ENCODE assay signal across 25 mouse cellular contexts in the genomic region with DNA sequence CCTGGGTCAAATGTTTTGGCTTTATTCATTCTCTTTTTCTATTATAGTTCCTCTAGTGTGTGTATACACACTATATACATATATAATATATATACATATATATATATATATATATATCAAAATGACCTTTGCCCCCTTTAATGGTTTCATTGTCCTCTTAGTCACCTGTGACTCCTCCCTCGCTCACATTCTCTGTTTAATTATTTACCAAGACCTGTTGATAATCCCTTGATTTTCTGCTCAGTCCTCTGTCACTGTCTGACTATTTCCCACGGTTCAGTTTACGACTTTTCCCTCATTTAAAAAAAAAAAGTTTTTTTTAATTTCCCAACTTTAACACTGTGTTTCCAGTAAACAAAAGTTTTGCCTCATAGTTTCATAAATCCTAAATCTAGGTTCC. TPM values are rescaled to one million over a fixed set of nuclear protein-coding genes. Genes with fewer than 3 reads are reported as not detected.
DNase-seq lines count a peak whose midpoint lies in the region; ATAC-seq and TF ChIP-seq lines count a peak whose summit lies in the region.
"Had no signal": no experiment of that assay in that cellular context is flagged by ENCODE, and none has a peak within 500 bp of the region (broad histone marks: within the 10 kb centered on the region; RNA-seq: fewer than 3 reads in every experiment).

No protein-coding gene starts in this region.

- no peak for ATAC-seq in hindbrain, embryonic 15.5 days (ENCODE audit: low FRiP score, low read depth)
- no peak for ATAC-seq in hindbrain, embryonic 11.5 days (ENCODE audit: low FRiP score)
- no peak for ATAC-seq in liver, postnatal 0 days
- peak; percentile 43 for ATAC-seq in intestine, embryonic 16.5 days
- no peak for ATAC-seq in stomach, embryonic 16.5 days (ENCODE audit: insufficient read depth, low FRiP score)
- ATAC-seq: activated CD4-positive, CD25-positive, alpha-beta regulatory T cell, adult 4 months; forebrain, postnatal 0 days; midbrain, embryonic 15.5 days had no signal

- no peak for TF ChIP-seq CTCF in liver, postnatal 0 days (IDR thresholded peaks at IDR 0.05; ENCODE audit: low read depth)

- no peaks in the 10 kb centered on the region for H3K36me3 ChIP-seq in hindbrain, embryonic 15.5 days
- no peaks in the 10 kb centered on the region for H3K36me3 ChIP-seq in hindbrain, embryonic 11.5 days (ENCODE audit: control insufficient read depth, insufficient read depth, low read length)
- H3K36me3 ChIP-seq in liver, postnatal 0 days (replicated peaks; ENCODE audit: insufficient read depth, low read length) = no peaks in the 10 kb centered on the region
- H3K36me3 ChIP-seq in intestine, embryonic 16.5 days (ENCODE audit: control insufficient read depth, insufficient read depth, low read length) = no peaks in the 10 kb centered on the region
- H3K36me3 ChIP-seq in stomach, embryonic 16.5 days (ENCODE audit: control insufficient read depth, insufficient read depth, low read length) = no peaks in the 10 kb centered on the region
- H3K36me3 ChIP-seq: embryonic facial prominence, embryonic 15.5 days; forebrain, embryonic 12.5 days; heart, embryonic 13.5 days; liver, embryonic 15.5 days; lung, embryonic 15.5 days; midbrain, embryonic 10.5 days; midbrain, embryonic 15.5 days; neural tube, embryonic 12.5 days had no signal

- DNase-seq in hindbrain, embryonic 11.5 days (ENCODE audit: low spot score) = no peak
- no peak for DNase-seq in liver, postnatal 0 days
- no peak for DNase-seq in liver
- DNase-seq in B cell, adult 2 months = no peak
- DNase-seq: gastrocnemius, postnatal 10 days; right cerebral cortex, postnatal 14 days; thymus, adult 2 months; thymus, postnatal 36 days had no signal

- no peaks in the 10 kb centered on the region for H3K27me3 ChIP-seq in hindbrain, embryonic 15.5 days
- H3K27me3 ChIP-seq in hindbrain, embryonic 11.5 days (ENCODE audit: control insufficient read depth, insufficient read depth, low read length) = no peaks in the 10 kb centered on the region
- H3K27me3 ChIP-seq in liver, postnatal 0 days (ENCODE audit: insufficient read depth, low read length) = peaks cover 6% of the 10 kb centered on the region; the same call in 1 of the 2 replicates
- H3K27me3 ChIP-seq in intestine, embryonic 16.5 days (replicated peaks; ENCODE audit: control insufficient read depth, insufficient read depth, low read length) = no peaks in the 10 kb centered on the region
- no peaks in the 10 kb centered on the region for H3K27me3 ChIP-seq in stomach, embryonic 16.5 days (ENCODE audit: control insufficient read depth, insufficient read depth, low read length)
- H3K27me3 ChIP-seq: embryonic facial prominence, embryonic 15.5 days; forebrain, embryonic 12.5 days; heart, embryonic 13.5 days; lung, embryonic 15.5 days; midbrain, embryonic 15.5 days; neural tube, embryonic 12.5 days had no signal

- no peaks in the 10 kb centered on the region for H3K9me3 ChIP-seq in hindbrain, embryonic 15.5 days
- H3K9me3 ChIP-seq in hindbrain, embryonic 11.5 days (ENCODE audit: control insufficient read depth, low read length) = no peaks in the 10 kb centered on the region
- no peaks in the 10 kb centered on the region for H3K9me3 ChIP-seq in liver, postnatal 0 days (ENCODE audit: low read length)
- no peaks in the 10 kb centered on the region for H3K9me3 ChIP-seq in intestine, embryonic 16.5 days (ENCODE audit: control insufficient read depth, low read length)
- no peaks in the 10 kb centered on the region for H3K9me3 ChIP-seq in stomach, embryonic 16.5 days (replicated peaks; ENCODE audit: control insufficient read depth, low read length)
- H3K9me3 ChIP-seq: embryonic facial prominence, embryonic 15.5 days; forebrain, embryonic 12.5 days; heart, embryonic 13.5 days; liver, embryonic 15.5 days; lung, embryonic 15.5 days; midbrain, embryonic 10.5 days; midbrain, embryonic 15.5 days; neural tube, embryonic 12.5 days had no signal

- no peak for TF ChIP-seq EP300 in liver, postnatal 0 days (IDR thresholded peaks at IDR 0.05; ENCODE audit: low read depth)

- H3K4me3 ChIP-seq in hindbrain, embryonic 15.5 days = no peak overlapping the region
- H3K4me3 ChIP-seq in hindbrain, embryonic 11.5 days (ENCODE audit: low read depth, low read length) = no peak overlapping the region
- H3K4me3 ChIP-seq in liver, postnatal 0 days (ENCODE audit: low read depth, low read length) = no peak overlapping the region
- no peak overlapping the region; the same call in 1 of the 2 replicates for H3K4me3 ChIP-seq in intestine, embryonic 16.5 days (ENCODE audit: low read length)
- H3K4me3 ChIP-seq in stomach, embryonic 16.5 days (replicated peaks; ENCODE audit: low read length) = no peak overlapping the region
- H3K4me3 ChIP-seq: neural tube, embryonic 12.5 days had no signal

- H3K27ac ChIP-seq in hindbrain, embryonic 15.5 days (replicated peaks) = no peak overlapping the region
- H3K27ac ChIP-seq in hindbrain, embryonic 11.5 days (ENCODE audit: low read depth, low read length) = no peak overlapping the region
- peak overlapping the region; percentile 46 for H3K27ac ChIP-seq in liver, postnatal 0 days (ENCODE audit: low read depth)
- peak overlapping the region; percentile 99 for H3K27ac ChIP-seq in intestine, embryonic 16.5 days (ENCODE audit: low read length)
- peak overlapping the region; percentile 62; the same call in 1 of the 2 replicates for H3K27ac ChIP-seq in stomach, embryonic 16.5 days (ENCODE audit: low read length)
- H3K27ac ChIP-seq: embryonic facial prominence, embryonic 15.5 days; forebrain, embryonic 12.5 days; heart, embryonic 13.5 days; liver, embryonic 15.5 days; lung, embryonic 15.5 days; midbrain, embryonic 10.5 days; neural tube, embryonic 12.5 days had no signal

- 50% methylated on average over 3 of the region's 3 CpGs for WGBS in hindbrain, embryonic 15.5 days
- WGBS in hindbrain, embryonic 11.5 days = 62% methylated on average over 3 of the region's 3 CpGs
- WGBS in liver, postnatal 0 days (ENCODE audit: insufficient replicate concordance) = 50% methylated on average over 3 of the region's 3 CpGs
- 53% methylated on average over 3 of the region's 3 CpGs for WGBS in intestine, embryonic 16.5 days
- WGBS in stomach, embryonic 16.5 days = 48% methylated on average over 3 of the region's 3 CpGs

- H3K4me2 ChIP-seq in hindbrain, embryonic 15.5 days = 0 out of 2 replicates have a peak overlapping the region, but pooled peaks have one; percentile 68
- H3K4me2 ChIP-seq in hindbrain, embryonic 11.5 days (replicated peaks; ENCODE audit: low read depth, low read length) = no peak overlapping the region
- H3K4me2 ChIP-seq in liver, postnatal 0 days (ENCODE audit: low read depth, low read length) = peak overlapping the region; percentile 93
- H3K4me2 ChIP-seq in intestine, embryonic 16.5 days (ENCODE audit: low read depth, low read length) = peak overlapping the region; percentile 57; the same call in 1 of the 2 replicates
- no peak overlapping the region for H3K4me2 ChIP-seq in stomach, embryonic 16.5 days (ENCODE audit: low read depth, low read length)

- H3K9ac ChIP-seq in hindbrain, embryonic 15.5 days = no peak overlapping the region
- H3K9ac ChIP-seq in hindbrain, embryonic 11.5 days (ENCODE audit: low read depth, low read length) = no peak overlapping the region
- no peak overlapping the region for H3K9ac ChIP-seq in liver, postnatal 0 days (replicated peaks)
- H3K9ac ChIP-seq in intestine, embryonic 16.5 days (ENCODE audit: low read depth, low read length) = no peak overlapping the region
- H3K9ac ChIP-seq in stomach, embryonic 16.5 days (ENCODE audit: low read length) = no peak overlapping the region
- H3K9ac ChIP-seq: embryonic facial prominence, embryonic 15.5 days; liver, embryonic 15.5 days; lung, embryonic 15.5 days had no signal

- H3K4me1 ChIP-seq in hindbrain, embryonic 15.5 days (replicated peaks) = peaks cover 28% of the 10 kb centered on the region
- no peaks in the 10 kb centered on the region for H3K4me1 ChIP-seq in hindbrain, embryonic 11.5 days (replicated peaks; ENCODE audit: control insufficient read depth, insufficient read depth, low read length)
- H3K4me1 ChIP-seq in liver, postnatal 0 days (ENCODE audit: insufficient read depth) = peaks cover 3% of the 10 kb centered on the region; the same call in 1 of the 2 replicates
- H3K4me1 ChIP-seq in intestine, embryonic 16.5 days (ENCODE audit: control insufficient read depth, insufficient read depth, low read length) = peaks cover 10% of the 10 kb centered on the region
- peaks cover 17% of the 10 kb centered on the region for H3K4me1 ChIP-seq in stomach, embryonic 16.5 days (ENCODE audit: control insufficient read depth, insufficient read depth, low read length)

RNA-seq across cellular contexts. Expression of a gene that starts 1.7 kb away (rescaled TPM):
- polyA plus RNA-seq in hindbrain, embryonic 15.5 days (2015; fragmentation: Nextera tagmentation; extraction: Ambion mirVana) = 13.1 and 14.4 TPM in 2 replicates
- 13.9 and 16.6 TPM in 2 replicates for polyA plus RNA-seq in hindbrain, embryonic 11.5 days (2014; fragmentation: Nextera tagmentation; extraction: Ambion mirVana)
- polyA plus RNA-seq in liver, postnatal 0 days (2015; fragmentation: Nextera tagmentation; extraction: Ambion mirVana) = 2.3 and 3.6 TPM in 2 replicates
- 10.5 and 10.9 TPM in 2 replicates for polyA plus RNA-seq in intestine, embryonic 16.5 days (2015; fragmentation: Nextera tagmentation; extraction: Ambion mirVana)
- 12.5 and 13.0 TPM in 2 replicates for polyA plus RNA-seq in stomach, embryonic 16.5 days (2015; fragmentation: Nextera tagmentation; extraction: Ambion mirVana)

RNA-seq across cellular contexts. Expression of a gene that starts 24.7 kb away (rescaled TPM):
- not detected in 2 replicates for polyA plus RNA-seq in hindbrain, embryonic 15.5 days (2015; fragmentation: Nextera tagmentation; extraction: Ambion mirVana)
- not detected in 2 replicates for polyA plus RNA-seq in hindbrain, embryonic 11.5 days (2014; fragmentation: Nextera tagmentation; extraction: Ambion mirVana)
- polyA plus RNA-seq in liver, postnatal 0 days (2015; fragmentation: Nextera tagmentation; extraction: Ambion mirVana) = not detected in 2 replicates
- not detected in 2 replicates for polyA plus RNA-seq in intestine, embryonic 16.5 days (2015; fragmentation: Nextera tagmentation; extraction: Ambion mirVana)
- not detected in 2 replicates for polyA plus RNA-seq in stomach, embryonic 16.5 days (2015; fragmentation: Nextera tagmentation; extraction: Ambion mirVana)
- polyA plus RNA-seq: activated CD4-positive, CD25-positive, alpha-beta regulatory T cell, adult 4 months; adrenal gland, adult 2 months; brain, embryonic 14.5 days; embryonic facial prominence, embryonic 15.5 days; forebrain, embryonic 12.5 days; forebrain, postnatal 0 days; gonadal fat pad, adult 2 months; heart, embryonic 13.5 days; limb, embryonic 14.5 days; liver, embryonic 15.5 days; lung, embryonic 15.5 days; midbrain, embryonic 10.5 days; midbrain, embryonic 15.5 days; neural tube, embryonic 12.5 days; thymus, adult 2 months had no signal

RNA-seq across cellular contexts. Expression of a gene that starts 57.3 kb away (rescaled TPM):
- 1.1 and 1.6 TPM in 2 replicates for polyA plus RNA-seq in hindbrain, embryonic 15.5 days (2015; fragmentation: Nextera tagmentation; extraction: Ambion mirVana)
- polyA plus RNA-seq in hindbrain, embryonic 11.5 days (2014; fragmentation: Nextera tagmentation; extraction: Ambion mirVana) = not detected in 2 replicates
- not detected in 2 replicates for polyA plus RNA-seq in liver, postnatal 0 days (2015; fragmentation: Nextera tagmentation; extraction: Ambion mirVana)
- polyA plus RNA-seq in intestine, embryonic 16.5 days (2015; fragmentation: Nextera tagmentation; extraction: Ambion mirVana) = 0.27 and 0.34 TPM in 2 replicates
- polyA plus RNA-seq in stomach, embryonic 16.5 days (2015; fragmentation: Nextera tagmentation; extraction: Ambion mirVana) = 0.17 TPM in 1 of 2 replicates, not detected in the other
- polyA plus RNA-seq: activated CD4-positive, CD25-positive, alpha-beta regulatory T cell, adult 4 months; adrenal gland, adult 2 months; forebrain, embryonic 12.5 days; heart, embryonic 13.5 days; liver, embryonic 15.5 days; thymus, adult 2 months had no signal

Comparison
In these comparisons a context has a peak if more than half of its experiments do, and no peak if none do; other contexts are left out.
1. H3K4me2 ChIP-seq: peak in hindbrain, embryonic 15.5 days (single experiment), liver, postnatal 0 days (single experiment) and intestine, embryonic 16.5 days (single experiment); none in hindbrain, embryonic 11.5 days (single experiment) and stomach, embryonic 16.5 days (single experiment).
2. H3K27ac ChIP-seq: peak in liver, postnatal 0 days (single experiment), intestine, embryonic 16.5 days (single experiment) and stomach, embryonic 16.5 days (single experiment); none in hindbrain, embryonic 15.5 days (single experiment) and hindbrain, embryonic 11.5 days (single experiment).